Mouse (Mus musculus): ENCODE data around the gene Arvcf. TPM values are rescaled to one million over a fixed set of nuclear protein-coding genes. Genes with fewer than 3 reads are reported as not detected.

The Arvcf gene
- polyA plus RNA-seq, 2 experiments = 6.4 to 7.4 TPM

GRCm38 (mm10) chr16:18413032-18413816 lies 65.2 kb downstream of the Arvcf start:
- Histone ChIP-seq H3K9me3 (ENCODE audit: control insufficient read depth, low read length) (no peaks in the 10 kb centered on the region), H3K27ac (no peak overlapping the region; the same call in 1 of the 2 replicates), H3K36me3 (replicated peaks; ENCODE audit: control insufficient read depth, insufficient read depth, low read depth) (peaks cover 64% of the 10 kb centered on the region), H3K4me3 (ENCODE audit: insufficient read depth in 1 of 2, low read depth in 2 of 2, low read length in 2 of 2) (no peak overlapping the region), H3K4me2 (ENCODE audit: low read depth) (no peak overlapping the region), H3K9ac (replicated peaks) (no peak overlapping the region), H3K4me1 (replicated peaks; ENCODE audit: control insufficient read depth in 2 of 2, insufficient read depth in 2 of 2, low read length in 1 of 2) (peaks cover 0 to 6% of the 10 kb centered on the region in 2 experiments; a peak in 2 of 4 replicates), H3K27me3 (ENCODE audit: control insufficient read depth, insufficient read depth, low read length) (no peaks in the 10 kb centered on the region)
- DNase-seq (ENCODE audit: low read depth in 3 of 3, low spot score in 3 of 3) (no peak), ATAC-seq (ENCODE audit: insufficient read depth) (no peak)
- TF ChIP-seq EP300 (IDR thresholded peaks at IDR 0.05; ENCODE audit: low read depth) = no peak
- no peak for TF ChIP-seq CTCF (IDR thresholded peaks at IDR 0.05; ENCODE audit: low read depth)
- WGBS (ENCODE audit: insufficient replicate concordance) = 67% methylated on average over 7 of the region's 7 CpGs

- Histone ChIP-seq H3K9me3 (ENCODE audit: control insufficient read depth, low read length) (no peaks in the 10 kb centered on the region), H3K4me1 (replicated peaks; ENCODE audit: control insufficient read depth in 2 of 2, insufficient read depth in 2 of 2, low read length in 1 of 2) (peaks cover 17 to 31% of the 10 kb centered on the region in 2 experiments), H3K27ac (no peak overlapping the region), H3K27me3 (ENCODE audit: control insufficient read depth, insufficient read depth, low read length) (no peaks in the 10 kb centered on the region), H3K4me3 (ENCODE audit: insufficient read depth in 1 of 2, low read depth in 2 of 2, low read length in 2 of 2) (no peak overlapping the region), H3K4me2 (ENCODE audit: low read depth) (no peak overlapping the region), H3K36me3 (replicated peaks; ENCODE audit: control insufficient read depth, insufficient read depth, low read depth) (peaks cover 44% of the 10 kb centered on the region), H3K9ac (replicated peaks) (no peak overlapping the region)
- TF ChIP-seq CTCF (IDR thresholded peaks at IDR 0.05; ENCODE audit: low read depth) = no peak
- TF ChIP-seq EP300 (IDR thresholded peaks at IDR 0.05; ENCODE audit: low read depth) = no peak
- DNase-seq (ENCODE audit: low read depth in 3 of 3, low spot score in 3 of 3) = no peak
- WGBS (ENCODE audit: insufficient replicate concordance) = 83% methylated on average over 18 of the region's 18 CpGs
- no peak for ATAC-seq (ENCODE audit: insufficient read depth)
Observed at GRCm38 (mm10) chr16:18416094-18416761, 68.2 kb downstream of the Arvcf start.

GRCm38 (mm10) chr16:18416837-18417236 lies 68.9 kb downstream of the Arvcf start:
- H3K4me1 ChIP-seq (replicated peaks; ENCODE audit: control insufficient read depth in 2 of 2, insufficient read depth in 2 of 2, low read length in 1 of 2) = peaks cover 17 to 31% of the 10 kb centered on the region in 2 experiments
- H3K27me3 ChIP-seq (ENCODE audit: control insufficient read depth, insufficient read depth, low read length) = no peaks in the 10 kb centered on the region
- no peak overlapping the region for H3K9ac ChIP-seq (replicated peaks)
- H3K27ac ChIP-seq = no peak overlapping the region
- no peak overlapping the region for H3K4me3 ChIP-seq (ENCODE audit: insufficient read depth in 1 of 2, low read depth in 2 of 2, low read length in 2 of 2)
- H3K36me3 ChIP-seq (replicated peaks; ENCODE audit: control insufficient read depth, insufficient read depth, low read depth) = peaks cover 43% of the 10 kb centered on the region
- 81% methylated on average over 3 of the region's 3 CpGs for WGBS (ENCODE audit: insufficient replicate concordance)
- DNase-seq (ENCODE audit: low read depth in 3 of 3, low spot score in 3 of 3) = no peak
- H3K9me3 ChIP-seq (ENCODE audit: control insufficient read depth, low read length) = no peaks in the 10 kb centered on the region
- ATAC-seq (ENCODE audit: insufficient read depth) = no peak
- TF ChIP-seq EP300 (IDR thresholded peaks at IDR 0.05; ENCODE audit: low read depth) (no peak), CTCF (IDR thresholded peaks at IDR 0.05; ENCODE audit: low read depth) (no peak)
- no peak overlapping the region for H3K4me2 ChIP-seq (ENCODE audit: low read depth)

GRCm38 (mm10) chr16:18417491-18417890 lies 69.5 kb downstream of the Arvcf start:
- WGBS (ENCODE audit: insufficient replicate concordance) = 77% methylated on average over 5 of the region's 5 CpGs
- DNase-seq (ENCODE audit: low read depth in 3 of 3, low spot score in 3 of 3) (no peak), ATAC-seq (ENCODE audit: insufficient read depth) (no peak)
- Histone ChIP-seq H3K4me3 (ENCODE audit: insufficient read depth in 1 of 2, low read depth in 2 of 2, low read length in 2 of 2) (no peak overlapping the region), H3K4me1 (replicated peaks; ENCODE audit: control insufficient read depth in 2 of 2, insufficient read depth in 2 of 2, low read length in 1 of 2) (peaks cover 17 to 31% of the 10 kb centered on the region in 2 experiments), H3K4me2 (ENCODE audit: low read depth) (no peak overlapping the region), H3K36me3 (replicated peaks; ENCODE audit: control insufficient read depth, insufficient read depth, low read depth) (peaks cover 47% of the 10 kb centered on the region), H3K9me3 (ENCODE audit: control insufficient read depth, low read length) (no peaks in the 10 kb centered on the region), H3K27me3 (ENCODE audit: control insufficient read depth, insufficient read depth, low read length) (no peaks in the 10 kb centered on the region), H3K27ac (no peak overlapping the region), H3K9ac (replicated peaks) (no peak overlapping the region)
- TF ChIP-seq EP300 (IDR thresholded peaks at IDR 0.05; ENCODE audit: low read depth) (no peak), CTCF (IDR thresholded peaks at IDR 0.05; ENCODE audit: low read depth) (no peak)
